Mouse (Mus musculus) megakaryocyte progenitor cell, adult 5-6 weeks (primary cell): ENCODE measurements around the gene Aif1. TPM values are rescaled to one million over a fixed set of nuclear protein-coding genes. Genes with fewer than 3 reads are reported as not detected.

Source experiments
- ATAC-seq: replicated peaks from 2 replicates; pipeline ENCODE4 v1.8.0; 2016; ENCODE audit warnings: mild to moderate bottlenecking, moderate TSS enrichment, inconsistent platforms; ENCODE audit not compliant: poor library complexity
- total RNA-seq, 2 experiments: library from RNA; stranded (forward) in 1 of 2; stranded (reverse) in 1 of 2; fragments of 157-497, 149-512 nt in 1 of 2; fragments of 200-1000 nt in 1 of 2; gene quantifications; 2 replicates each; pipeline versions ENCODE4 v1.2.3 to v1.2.4; 2015 to 2017

The Aif1 gene
- total RNA-seq, 2 experiments from 2014 or later = 5.8 to 11.5 TPM

DNA sequence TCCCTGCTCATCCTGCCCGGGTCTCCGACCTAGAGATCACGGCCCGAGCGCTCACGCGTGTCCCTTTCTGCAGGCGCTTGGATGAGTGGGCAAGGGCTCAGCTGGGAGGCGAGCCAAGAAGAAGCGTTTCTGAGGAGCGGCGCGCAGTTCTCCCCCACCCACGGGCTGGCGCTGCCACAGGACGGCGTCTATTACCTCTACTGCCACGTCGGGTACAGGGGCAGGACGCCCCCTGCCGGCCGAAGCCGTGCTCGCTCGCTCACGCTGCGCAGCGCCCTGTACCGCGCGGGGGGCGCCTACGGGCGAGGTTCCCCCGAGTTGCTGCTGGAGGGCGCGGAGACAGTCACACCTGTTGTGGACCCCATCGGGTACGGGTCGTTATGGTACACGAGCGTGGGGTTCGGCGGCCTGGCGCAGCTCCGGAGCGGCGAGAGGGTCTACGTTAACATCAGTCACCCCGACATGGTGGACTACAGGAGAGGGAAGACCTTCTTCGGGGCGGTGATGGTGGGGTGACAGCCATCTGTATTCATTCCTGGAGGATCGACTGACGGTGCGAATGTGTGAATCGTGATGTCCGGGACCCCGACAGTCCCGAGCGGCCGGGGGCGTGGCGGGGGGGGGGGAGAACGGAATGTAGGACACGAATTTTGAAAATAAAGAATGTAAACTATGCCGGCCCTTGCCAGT lies 19.9 kb upstream of the Aif1 start:
- ATAC-seq = peak; percentile 79

DNA sequence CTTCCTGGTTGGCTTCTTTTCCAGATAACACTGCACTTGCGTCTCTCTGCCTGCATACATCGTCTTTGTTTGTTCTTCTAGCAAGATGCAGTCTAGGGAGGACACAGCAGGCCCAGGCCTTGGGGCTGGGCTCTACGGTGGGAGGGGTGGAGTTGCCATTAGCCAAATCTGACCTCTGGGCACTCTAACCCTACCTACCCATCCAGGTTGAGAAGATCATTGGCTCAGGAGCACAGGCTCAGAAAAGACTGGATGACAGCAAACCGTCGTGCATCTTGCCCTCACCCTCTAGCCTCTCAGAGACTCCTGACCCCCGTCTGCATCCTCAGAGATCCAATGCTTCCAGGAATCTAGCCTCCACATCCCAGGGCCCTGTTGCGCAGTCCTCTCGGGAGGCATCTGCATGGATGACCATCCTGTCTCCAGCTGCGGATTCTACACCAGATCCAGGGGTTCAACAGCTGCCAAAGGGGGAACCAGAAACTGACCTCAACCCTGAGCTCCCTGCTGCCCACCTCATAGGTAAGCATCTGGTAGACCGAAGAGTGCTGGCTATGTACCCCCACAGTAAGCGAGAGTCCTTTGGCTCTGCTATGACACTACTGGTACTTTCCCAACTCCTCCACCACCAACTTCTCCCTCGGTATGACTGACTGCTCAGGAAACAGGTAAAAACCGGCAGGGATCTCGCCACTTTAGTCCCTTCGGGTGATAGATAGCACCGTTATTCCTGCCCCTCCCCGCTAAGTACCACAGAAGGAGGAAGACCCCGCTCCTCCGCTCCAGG lies 19.2 kb upstream of the Aif1 start:
- no peak for ATAC-seq

DNA sequence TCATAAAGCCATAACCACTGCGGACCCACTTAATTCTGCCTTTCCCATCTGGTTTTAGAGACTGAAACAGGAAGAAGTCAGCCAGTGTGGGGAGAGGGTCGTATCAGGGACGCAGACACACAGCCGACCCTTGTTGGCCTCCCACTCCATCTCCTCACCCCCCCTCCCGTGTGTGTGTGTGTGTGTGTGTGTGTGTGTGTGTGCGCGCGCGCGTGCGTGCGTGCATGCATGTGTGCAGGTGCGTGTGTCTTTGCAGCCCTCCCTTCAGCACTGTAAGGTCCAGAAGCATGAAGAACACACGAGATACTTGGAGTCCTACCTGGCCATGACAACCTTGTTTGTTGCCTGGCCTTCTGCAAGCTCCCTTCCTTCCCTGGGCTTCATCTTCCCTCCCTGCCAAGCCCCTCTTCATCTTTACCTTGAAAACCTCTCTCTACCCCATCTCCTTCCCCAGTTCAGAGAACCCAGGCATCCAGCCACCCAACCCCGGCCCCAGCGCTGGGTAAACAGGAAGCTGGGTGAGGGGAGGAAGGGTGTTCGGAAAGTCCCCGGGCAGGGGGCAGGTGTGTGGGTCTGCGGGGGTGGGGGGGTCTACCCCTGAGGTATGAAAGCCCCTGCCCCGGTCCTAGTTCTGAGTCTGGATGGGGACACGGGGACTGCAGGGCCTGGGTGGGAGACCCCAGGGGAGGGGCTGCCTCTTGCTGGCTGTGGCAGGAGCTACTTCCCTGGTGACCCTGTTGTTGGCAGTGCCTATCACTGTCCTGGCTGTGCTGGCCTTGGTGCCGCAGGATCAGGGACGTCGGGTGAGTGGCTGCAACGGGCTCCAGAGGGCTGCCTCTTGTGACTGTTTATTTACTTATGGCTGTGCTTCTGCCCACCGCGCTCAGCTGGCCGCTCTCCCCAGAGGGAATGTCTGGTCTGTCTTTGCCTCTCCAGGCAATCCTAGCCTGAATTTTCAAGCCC lies 18.3 kb upstream of the Aif1 start, which contains the start of gene Ltb:
Gene Ltb (plus strand): TSS at position 559 of the 963 bp plus-strand sequence.
- no peak for ATAC-seq

DNA sequence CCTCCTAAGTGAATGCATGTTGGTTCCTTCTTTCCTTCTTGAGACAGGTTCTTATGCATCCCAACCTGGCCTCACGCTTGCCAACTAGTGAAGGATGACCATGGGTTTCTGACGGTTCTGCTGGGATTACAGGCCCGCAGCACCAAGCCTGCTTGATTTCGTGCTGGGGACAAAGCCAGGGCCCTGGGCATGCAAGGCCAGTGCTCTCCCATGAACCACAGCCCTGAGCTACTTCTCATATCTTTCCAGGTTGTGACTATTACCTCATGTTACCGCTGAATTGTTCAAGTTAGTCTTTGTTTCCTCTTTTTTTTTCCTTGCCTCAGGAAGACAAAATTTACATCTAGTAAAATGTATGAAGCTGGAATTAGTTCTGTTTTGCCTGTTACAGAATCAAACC lies 17.1 kb upstream of the Aif1 start:
- peak; percentile 47 for ATAC-seq

DNA sequence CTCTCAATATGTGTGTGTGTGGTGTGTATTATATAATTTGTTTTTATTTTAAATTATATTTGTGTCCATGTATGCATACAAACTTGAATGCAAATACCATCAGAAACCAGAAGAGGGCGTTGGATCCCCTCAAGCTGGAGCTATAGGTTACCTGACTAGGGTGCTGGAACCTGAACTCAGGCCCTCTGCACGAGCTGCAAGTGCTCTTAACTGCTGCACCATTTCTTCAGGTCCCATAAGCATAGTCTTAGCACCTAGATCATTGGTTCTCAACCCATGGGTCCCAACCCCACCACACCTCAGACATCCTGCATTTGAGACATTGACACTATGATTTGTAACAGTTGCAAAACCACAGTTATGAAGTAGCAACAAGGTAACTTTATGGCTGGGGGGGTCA lies 15.9 kb upstream of the Aif1 start:
- ATAC-seq = no peak

DNA sequence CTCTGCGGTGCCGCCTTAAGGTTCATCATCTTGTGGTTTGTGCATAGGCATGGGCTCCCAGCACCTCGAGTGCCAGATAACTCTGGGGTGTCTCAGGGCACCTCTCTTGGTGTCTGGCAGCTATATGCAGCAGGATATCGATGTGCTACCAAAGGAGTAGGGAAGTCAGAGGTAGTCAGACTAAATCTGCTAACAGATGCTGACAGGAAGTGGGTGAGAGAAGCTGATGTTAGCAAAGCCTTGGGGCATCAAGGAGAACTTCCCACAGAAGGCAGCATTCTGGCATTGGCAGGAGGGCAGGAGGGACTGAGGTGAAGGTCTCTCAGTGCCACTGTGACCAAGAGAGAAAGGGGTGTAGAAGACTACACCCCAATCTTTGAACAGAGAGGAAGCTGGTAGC lies 14.2 kb upstream of the Aif1 start:
- ATAC-seq = 0 out of 2 replicates have a peak, but pooled peaks have one; percentile 3

DNA sequence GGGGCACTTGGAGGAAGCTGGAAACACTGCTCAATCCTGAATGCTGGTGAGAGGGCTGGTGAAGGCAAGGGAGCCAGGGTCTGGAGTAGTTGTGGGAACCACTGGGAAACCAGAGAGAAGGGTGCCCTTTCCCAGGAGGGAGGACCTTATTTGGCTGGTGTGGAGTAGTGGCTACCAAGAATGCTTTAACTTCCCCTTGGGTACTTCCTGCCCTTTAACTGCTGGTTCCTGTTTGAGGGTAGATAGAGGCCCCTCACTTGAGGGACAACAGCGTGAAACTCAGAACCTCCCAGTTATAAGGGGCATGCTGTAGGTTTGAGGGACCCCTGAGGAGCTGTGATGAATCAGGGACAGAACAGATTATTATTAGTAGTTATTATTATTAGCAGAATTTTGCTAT lies 13.3 kb upstream of the Aif1 start:
- ATAC-seq = peak; percentile 33; the same call in 1 of the 2 replicates

DNA sequence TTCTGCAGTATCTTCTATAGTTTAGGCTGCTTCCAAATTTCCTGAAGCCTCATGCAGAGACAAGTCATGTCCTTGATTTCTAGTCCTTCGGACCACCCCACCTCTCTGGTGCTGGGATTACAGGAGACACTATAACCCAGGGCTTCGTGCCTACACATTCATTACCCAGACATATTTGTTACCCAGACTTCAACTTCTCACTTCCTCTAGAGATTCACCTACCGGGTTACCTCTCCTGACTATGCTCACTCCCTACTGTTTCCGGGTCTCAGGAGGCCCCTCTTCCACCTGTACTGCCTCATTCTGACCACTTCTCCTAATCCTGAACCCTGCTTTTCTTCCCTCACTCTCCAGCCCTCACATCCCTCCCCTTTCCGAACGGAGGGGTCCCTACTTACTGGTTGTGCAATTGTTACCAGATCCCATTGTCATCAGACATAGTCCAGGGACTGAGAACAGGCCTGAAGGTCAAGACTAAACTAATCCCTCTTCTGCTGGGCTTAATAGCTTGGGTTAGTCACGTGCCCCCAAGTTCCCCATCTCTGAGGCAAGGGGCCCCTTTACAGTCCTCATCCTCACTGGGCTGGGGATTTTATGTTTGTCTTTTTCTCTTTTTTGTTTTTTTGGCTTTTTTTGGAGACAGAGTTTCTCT lies 12.2 kb upstream of the Aif1 start, which contains the start of gene Lst1:
Gene Lst1 (minus strand): TSS at position 481 of the 652 bp plus-strand sequence.
- peak; percentile 32 for ATAC-seq

DNA sequence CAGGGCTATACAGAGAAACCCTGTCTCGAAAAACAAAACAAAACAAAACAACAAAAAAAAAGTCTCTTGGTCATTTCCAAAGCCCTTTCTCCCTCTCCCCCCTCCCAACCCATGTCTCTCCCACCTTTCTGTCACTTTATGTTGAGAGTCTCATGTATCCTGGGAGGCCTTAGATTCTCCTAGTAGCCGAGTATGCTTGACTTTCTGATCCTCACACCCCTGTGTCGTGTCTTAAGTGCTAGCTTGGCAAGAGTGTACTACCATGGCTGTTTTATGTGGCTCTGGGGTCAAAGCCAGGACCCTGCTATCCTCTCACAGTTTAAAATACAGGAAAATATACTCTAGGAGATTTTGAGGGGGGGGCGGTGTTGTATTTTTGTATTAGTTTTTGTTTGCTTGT lies 11.5 kb upstream of the Aif1 start:
- no peak for ATAC-seq

DNA sequence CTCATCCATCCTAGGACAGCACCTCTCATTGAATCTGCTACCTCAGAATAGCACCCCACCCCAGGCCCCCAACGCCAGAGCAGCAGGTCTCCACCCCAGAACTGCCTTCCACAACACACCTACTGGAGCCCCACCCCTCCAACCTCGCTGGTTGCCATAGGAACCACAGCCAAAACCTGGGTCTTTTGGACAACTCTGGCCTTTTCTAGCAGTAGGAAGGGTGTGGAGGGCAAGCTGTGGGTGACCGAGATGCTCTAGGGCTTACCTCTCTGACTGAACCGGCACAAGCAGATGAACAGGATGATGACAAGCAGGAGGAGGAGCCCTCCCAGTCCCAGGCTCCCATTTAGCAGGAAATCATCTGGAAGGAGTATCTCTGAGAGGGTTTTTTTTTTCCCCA lies 10.8 kb upstream of the Aif1 start:
- ATAC-seq = 0 out of 2 replicates have a peak, but pooled peaks have one; percentile 22

DNA sequence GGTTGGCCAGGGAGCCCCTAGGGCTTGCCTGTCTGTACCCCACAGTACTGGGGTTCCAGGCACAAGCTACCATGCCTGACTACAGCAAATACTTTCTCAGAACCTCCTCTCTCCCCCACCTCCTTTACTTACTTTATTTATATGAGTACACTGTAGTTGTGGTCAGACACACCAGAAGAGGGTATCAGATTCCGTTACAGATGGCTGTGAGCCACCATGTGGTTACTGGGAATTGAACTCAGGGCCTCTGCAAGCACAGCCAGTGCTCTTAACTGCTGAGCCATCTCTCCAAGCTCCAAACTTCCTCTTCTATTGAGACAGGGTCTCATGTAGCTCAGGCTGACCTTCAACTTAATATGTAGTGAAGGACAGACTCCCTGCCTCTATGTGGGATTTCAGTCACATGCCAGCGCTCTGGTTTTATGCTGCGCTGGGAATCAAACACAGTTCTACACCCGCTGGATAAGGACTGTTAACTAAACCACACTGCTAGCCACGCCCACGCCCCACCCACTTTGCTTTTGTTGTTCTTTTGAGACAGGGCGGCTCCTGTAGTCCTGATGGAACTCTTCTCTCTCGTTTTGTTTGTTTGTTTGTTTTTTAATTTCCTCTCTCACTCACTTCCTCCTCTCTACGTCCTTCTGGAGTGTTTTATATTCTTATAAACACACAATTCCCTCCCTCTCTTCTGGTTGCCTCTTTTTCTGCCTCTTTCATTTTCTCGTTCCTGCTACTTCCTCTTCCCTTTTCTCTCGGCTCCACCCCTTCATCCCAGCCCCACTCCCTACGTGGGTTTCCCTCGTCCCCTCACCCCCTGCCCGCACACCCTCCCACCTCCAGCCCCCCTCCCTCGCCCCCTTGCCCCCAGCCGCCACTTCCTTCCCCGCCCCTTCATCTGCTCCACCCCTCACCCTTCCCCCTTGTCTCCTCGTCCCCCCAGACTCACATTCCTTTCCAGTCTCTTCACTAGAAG lies 10.1 kb upstream of the Aif1 start:
- ATAC-seq = peak; percentile 69

DNA sequence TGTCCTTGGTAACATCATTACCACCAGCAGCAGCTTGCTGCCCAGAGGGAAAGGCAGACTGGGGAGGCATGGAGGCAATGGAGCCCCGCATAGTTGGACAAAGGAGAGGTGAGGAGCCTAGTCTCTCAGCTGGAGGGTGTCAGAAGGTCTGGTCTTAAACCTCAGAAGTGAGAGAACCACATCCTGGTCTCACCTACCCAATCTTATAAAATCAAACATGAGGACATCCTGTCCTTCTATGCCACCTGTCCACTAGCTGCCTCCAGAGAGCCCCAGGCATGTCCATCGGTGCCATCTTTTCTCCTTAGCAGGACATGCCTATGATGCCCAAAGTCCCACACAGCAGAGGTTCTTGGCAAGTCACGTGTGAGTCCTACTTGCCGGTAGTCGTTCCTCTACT lies 4.2 kb upstream of the Aif1 start:
- ATAC-seq = no peak

DNA sequence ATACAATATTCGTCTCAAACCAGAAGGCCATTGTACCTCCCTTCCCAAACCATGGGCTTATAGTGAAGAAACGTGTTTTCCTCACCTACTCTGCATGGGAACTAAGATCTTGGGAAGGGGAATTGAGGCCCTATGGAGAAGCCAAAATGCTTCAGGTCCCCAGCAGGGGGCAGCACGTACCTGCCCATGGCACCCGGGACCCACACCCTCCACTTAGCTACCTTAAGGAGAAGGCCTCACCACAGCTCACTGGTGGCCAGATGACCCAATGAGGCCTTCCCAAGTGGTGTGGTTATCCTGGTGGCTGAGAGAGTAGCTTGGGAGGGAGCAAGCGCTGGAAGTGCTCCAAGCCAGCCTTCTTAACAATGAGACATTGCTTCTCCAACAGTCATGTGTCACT lies 2.7 kb upstream of the Aif1 start:
- ATAC-seq = peak; percentile 97

DNA sequence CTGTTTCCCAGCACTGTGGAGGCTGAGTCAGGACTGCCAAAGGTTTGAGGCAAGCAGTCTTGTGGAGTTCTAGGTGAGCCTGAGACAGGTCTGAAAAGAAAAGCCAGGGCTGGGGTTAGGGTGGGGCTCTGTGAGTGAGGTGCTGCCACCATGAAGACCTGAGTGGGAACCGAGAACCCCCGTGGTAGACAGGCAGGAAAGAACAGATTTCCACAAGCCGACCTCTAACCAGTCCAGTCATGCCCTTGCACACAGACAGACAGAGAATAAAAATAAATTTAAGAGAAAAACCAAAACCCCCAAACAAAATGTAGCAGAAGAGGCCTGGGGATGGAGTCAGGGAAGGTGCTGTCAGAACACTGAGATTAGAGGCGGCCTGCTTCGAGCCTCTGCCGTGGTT lies 486 bp downstream of the Aif1 start:
- no peak for ATAC-seq

DNA sequence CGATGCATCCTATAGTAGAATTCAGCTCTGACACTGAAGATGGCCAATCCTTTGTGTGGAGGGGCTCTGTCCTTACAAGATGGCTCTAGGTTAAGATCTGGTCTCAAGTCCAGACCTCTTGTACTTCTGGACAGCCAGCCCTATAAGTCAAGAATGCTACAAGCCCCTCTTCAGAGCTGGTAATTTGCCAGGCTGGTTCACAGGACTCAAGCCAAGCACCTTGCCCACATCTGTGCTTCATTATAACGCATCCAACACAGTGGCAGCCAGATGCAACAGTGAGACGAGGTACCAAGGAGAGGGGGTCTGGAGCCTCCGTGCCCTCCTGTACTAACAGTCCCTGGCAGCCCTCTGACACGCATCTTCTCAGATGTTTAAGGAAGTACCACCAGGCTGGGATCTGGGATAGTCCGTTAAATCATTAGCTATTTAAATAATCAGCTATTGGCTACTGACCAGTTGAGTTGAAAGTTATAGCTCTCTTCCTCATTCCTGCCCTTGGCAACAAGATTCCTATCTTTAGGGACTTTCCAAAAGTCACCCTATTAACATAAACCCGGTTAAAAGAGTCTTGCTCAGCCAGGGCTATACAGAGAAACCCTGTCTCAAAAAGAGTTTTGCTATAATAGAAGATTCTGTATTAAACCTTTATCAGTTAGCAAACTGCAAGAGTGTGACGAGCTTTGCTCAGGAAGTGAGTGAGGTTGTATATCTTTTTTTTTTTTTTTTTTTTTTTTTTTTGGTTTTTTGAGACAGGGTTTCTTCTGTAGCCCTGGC lies 1.5 kb downstream of the Aif1 start:
- no peak for ATAC-seq

DNA sequence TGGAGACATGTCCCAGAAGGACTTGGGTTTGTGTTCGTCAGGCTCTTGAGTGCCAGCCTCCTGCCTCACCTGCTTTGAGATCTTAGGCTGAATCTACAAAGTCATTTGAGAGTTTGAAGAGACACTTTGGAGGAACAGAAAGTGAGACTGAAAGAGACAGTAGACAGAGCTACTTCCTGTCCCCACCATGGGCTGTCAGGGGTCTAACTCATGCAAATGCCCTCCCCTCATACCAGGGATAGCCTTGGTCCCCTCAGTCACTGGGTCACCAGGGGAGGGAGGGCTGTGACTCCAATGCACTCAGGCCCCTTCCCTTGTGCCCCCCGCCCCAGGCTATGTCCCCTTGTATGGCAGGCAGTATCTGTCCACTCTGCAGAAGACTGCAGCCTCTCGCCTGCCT lies 2.5 kb downstream of the Aif1 start:
- peak; percentile 27; the same call in 1 of the 2 replicates for ATAC-seq

DNA sequence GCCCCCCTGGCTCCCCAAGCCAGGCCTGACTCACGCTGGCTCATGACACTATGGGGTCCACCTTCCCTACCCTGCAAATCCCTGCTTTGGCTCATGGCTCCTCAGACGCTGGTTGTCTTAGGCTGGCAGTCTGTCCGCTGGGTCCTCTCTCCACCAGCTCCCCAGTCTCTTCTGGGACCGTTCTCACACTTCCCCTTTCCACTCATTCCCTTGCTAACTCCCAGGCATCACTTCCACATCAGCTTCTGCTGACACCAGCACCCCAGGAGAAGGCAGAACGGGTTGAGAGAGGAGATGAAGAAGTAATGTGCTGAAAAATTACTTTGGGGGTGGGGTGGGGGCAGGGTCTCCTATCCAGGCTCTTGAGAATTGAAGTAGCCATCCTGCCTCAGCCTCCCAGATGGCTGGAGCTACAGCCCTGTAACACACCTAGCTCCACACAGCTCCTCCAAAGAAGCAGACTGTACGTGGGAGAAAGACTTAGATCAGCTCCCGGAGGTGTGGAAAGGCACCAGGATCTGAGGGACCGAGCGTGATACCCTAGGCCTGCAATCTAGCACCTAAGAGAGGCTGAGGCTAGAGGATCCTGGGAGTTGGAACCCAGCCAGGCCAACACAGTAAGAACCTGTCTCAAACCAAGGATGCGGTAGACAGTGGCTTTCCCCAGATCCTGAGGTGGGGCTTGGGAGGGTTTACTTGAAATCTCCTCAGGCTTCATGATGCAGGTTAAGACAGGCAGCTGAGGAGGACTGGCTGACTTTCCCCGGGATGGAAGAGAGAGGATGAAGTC lies 3.2 kb downstream of the Aif1 start:
- ATAC-seq = peak; percentile 68
